Mouse (Mus musculus) lung, postnatal 14 days (tissue): Measurements from ENCODE around the gene Fezf2.

ENCODE experiments used
- DNase-seq: peaks from one replicate; pipeline ENCODE4 v3.0.0; 2021

Fezf2 gene

GRCm38 (mm10) chr14:12348089-12348488 lies at the start of gene Fezf2:
Fezf2 (minus strand) TSS chr14:12348189.
- no peak for DNase-seq

- no peak for DNase-seq
Observed at GRCm38 (mm10) chr14:12397561-12397960, 49.6 kb upstream of the Fezf2 start.

GRCm38 (mm10) chr14:12394318-12394717 lies 46.3 kb upstream of the Fezf2 start:
- no peak for DNase-seq

- no peak for DNase-seq
Observed at GRCm38 (mm10) chr14:12393271-12393861, 45.4 kb upstream of the Fezf2 start.

GRCm38 (mm10) chr14:12391167-12391566 lies 43.2 kb upstream of the Fezf2 start:
- DNase-seq, result no peak

- DNase-seq, result no peak
Observed at GRCm38 (mm10) chr14:12388806-12389436, 40.9 kb upstream of the Fezf2 start.

- DNase-seq, result no peak
Observed at GRCm38 (mm10) chr14:12388192-12388795, 40.3 kb upstream of the Fezf2 start.

- DNase-seq, result no peak
Observed at GRCm38 (mm10) chr14:12387176-12387575, 39.2 kb upstream of the Fezf2 start.

- DNase-seq, result no peak
Observed at GRCm38 (mm10) chr14:12377883-12378282, 29.9 kb upstream of the Fezf2 start.

- no peak for DNase-seq
Observed at GRCm38 (mm10) chr14:12377289-12377688, 29.3 kb upstream of the Fezf2 start.

- no peak for DNase-seq
Observed at GRCm38 (mm10) chr14:12375451-12375850, 27.5 kb upstream of the Fezf2 start.

GRCm38 (mm10) chr14:12350271-12350916 lies 2.4 kb upstream of the Fezf2 start:
- no peak for DNase-seq

- DNase-seq, result no peak
Observed at GRCm38 (mm10) chr14:12349334-12350090, 1.5 kb upstream of the Fezf2 start.

GRCm38 (mm10) chr14:12346865-12347600 lies 956 bp downstream of the Fezf2 start:
- DNase-seq, result no peak

- DNase-seq, result no peak
Observed at GRCm38 (mm10) chr14:12346011-12346864, 1.8 kb downstream of the Fezf2 start.

GRCm38 (mm10) chr14:12345241-12345921 lies 2.6 kb downstream of the Fezf2 start:
- DNase-seq, result no peak

- no peak for DNase-seq
Observed at GRCm38 (mm10) chr14:12344746-12345240, 3.2 kb downstream of the Fezf2 start.

GRCm38 (mm10) chr14:12344061-12344745 lies 3.8 kb downstream of the Fezf2 start:
- no peak for DNase-seq

GRCm38 (mm10) chr14:12343451-12343941 lies 4.5 kb downstream of the Fezf2 start:
- DNase-seq, result no peak
